Mouse (Mus musculus): ENCODE data around the gene Pom121l2.

Gene Pom121l2

DNA sequence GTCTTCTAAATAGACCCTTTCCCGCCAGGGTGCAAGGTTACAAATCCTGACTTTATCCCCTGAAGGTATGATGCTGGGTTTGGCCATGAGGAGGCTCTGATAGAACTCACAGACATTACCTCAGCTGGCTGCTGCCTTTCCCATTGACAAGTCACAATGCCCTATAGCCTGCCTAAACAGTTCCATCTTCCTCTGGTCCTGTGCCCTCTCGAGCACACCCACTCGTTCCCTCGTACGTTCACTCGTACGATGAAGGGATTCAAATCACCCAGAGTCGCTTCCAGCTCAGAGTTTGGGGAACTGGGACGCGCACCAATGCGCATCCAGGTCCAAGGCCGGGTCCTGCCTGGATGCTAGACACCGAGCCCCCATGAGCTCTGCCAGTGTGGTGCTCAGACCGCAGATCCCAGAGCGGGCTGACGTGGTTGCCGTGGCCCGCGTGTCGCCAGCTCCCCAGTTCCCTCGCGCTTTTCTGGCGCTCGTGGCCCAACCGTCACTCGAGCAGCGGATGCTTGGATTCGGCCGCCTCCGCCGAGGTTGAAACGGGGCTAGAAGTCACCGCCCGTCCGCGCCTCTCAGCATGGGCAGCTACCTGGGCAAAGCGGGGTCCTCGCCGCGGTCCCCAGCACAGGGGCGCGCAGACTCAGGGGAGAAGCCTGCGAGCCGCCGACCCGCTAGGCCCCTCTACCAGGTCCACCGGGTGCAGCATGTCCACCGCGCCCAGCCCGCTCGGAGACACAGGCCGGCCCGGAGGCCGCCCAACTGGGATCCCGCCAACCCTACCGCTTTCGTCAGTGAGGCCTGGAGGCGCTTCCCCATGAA, at the start of gene Pom121l2:
Pom121l2 (plus strand) TSS at position 214 of the 822 bp plus-strand sequence.
- no peak for DNase-seq

GRCm38 (mm10) chr13:21931740-21932139, 49.3 kb upstream of the Pom121l2 start:
- DNase-seq = no peak

- no peak for DNase-seq
Observed at GRCm38 (mm10) chr13:21933626-21934548, 47.1 kb upstream of the Pom121l2 start.

DNA sequence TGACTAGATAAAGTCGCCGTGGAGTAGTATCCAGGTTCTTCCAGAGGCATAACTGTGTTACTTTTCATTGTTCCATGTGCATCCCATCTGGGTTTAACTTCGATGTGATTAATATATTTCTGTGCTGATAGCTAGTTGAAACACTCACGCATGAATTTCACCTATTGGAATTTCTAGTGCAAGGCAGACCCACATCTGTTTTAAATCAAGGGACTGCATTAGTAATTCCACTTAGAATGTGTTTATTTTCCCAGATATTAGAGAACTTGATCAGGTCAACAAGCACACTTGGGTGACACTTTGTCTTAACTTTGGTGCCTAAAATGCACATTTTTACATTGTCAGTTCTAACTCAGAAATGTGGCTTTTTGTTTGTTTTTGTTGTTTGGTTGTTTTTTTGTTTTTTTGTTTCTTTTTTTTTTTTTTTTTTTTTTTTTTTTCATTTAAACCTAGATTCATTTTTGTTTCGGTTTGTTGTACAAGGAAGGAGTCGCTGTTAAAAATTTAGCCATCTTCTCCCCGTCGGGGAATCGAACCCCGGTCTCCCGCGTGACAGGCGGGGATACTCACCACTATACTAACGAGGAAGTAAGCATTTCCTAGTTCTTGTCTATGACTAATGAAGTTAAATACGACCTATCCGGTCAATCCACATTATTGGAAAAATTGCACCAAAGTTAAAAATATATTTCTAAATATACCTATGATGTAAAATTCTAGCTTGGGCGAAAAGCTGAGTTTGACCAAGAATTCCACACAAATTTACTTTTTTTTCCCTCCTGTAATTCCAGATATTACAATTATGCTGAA, 45.8 kb upstream of the Pom121l2 start:
- DNase-seq = peak; percentile 36 to 61

DNA sequence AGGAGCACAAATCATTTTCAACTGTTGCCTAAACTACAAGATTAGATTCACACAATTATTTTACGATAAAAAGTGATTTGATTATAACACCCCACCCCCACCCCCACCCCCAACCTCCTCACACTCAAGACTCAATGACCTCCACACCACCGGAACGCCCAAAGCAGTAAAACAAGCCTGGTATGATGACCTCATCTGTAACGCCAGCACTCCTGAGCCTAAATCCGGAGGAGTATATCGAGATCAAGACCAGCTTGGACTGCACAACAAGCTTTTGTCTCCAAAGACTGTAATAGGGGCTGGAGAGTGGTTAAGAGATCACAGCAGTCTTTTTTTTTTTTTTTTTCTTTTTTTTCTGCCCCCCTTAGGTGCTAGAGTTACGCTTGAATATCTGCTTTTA, 45.2 kb upstream of the Pom121l2 start:
- no peak for DNase-seq

GRCm38 (mm10) chr13:21936968-21937367, 44.0 kb upstream of the Pom121l2 start:
- peak; percentile 24 to 72 for DNase-seq

GRCm38 (mm10) chr13:21940213-21940612, 40.8 kb upstream of the Pom121l2 start:
- DNase-seq = peak; percentile 63 to 81

- DNase-seq = peak; percentile 68 to 83
Observed at GRCm38 (mm10) chr13:21940811-21941321, 40.1 kb upstream of the Pom121l2 start.

GRCm38 (mm10) chr13:21943644-21944043, 37.4 kb upstream of the Pom121l2 start:
- DNase-seq = no peak

- DNase-seq = no peak
Observed at GRCm38 (mm10) chr13:21944592-21944925, 36.4 kb upstream of the Pom121l2 start.

DNA sequence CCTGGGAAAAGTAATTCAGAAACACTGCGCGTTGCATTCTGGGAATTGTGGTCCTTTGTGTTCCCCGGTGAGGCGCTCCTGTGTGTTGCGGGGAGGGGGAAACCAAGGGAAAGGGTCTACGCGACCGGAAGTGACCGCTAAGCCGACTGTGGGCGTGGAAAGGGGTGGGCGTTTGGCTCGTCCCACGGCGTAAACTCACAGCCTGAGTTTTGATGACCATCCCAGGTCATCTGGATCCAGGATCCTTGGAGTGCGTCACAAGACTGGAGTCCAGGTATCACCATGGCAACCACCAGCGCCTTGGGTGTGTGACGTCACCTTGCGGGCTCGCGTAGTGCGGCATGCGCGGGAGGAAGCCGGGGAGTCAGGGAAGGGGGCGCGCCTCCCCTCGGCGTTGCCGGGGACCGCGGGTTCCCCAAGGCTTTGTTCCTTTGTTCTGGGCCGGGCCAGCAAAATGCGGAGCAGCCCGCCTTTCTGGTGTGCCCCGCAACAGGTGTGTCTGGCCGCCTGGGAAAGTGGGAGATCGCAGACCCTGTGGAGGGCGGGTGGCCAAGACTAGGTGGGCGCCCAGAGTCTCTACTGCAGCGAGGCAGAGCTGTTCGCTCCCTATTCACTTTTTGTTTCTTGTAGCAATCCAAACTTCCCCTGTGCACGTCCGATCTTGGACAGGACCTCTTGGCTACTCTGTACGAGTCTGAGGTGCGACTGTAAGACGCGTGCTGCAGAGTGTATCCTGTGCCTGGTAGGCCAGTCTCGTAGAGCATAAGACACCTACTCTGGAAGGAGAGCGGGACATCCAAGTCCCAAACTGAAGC, 35.9 kb upstream of the Pom121l2 start, which contains the start of gene Zfp184:
Zfp184 (plus strand) TSS at position 169 of the 815 bp plus-strand sequence.
- peak; percentile 79 to 87 for DNase-seq

- DNase-seq = no peak
Observed at GRCm38 (mm10) chr13:21969269-21969668, 11.7 kb upstream of the Pom121l2 start.

- DNase-seq = no peak
Observed at GRCm38 (mm10) chr13:21969816-21970215, 11.2 kb upstream of the Pom121l2 start.

GRCm38 (mm10) chr13:21971641-21972040, 9.4 kb upstream of the Pom121l2 start:
- no peak for DNase-seq

DNA sequence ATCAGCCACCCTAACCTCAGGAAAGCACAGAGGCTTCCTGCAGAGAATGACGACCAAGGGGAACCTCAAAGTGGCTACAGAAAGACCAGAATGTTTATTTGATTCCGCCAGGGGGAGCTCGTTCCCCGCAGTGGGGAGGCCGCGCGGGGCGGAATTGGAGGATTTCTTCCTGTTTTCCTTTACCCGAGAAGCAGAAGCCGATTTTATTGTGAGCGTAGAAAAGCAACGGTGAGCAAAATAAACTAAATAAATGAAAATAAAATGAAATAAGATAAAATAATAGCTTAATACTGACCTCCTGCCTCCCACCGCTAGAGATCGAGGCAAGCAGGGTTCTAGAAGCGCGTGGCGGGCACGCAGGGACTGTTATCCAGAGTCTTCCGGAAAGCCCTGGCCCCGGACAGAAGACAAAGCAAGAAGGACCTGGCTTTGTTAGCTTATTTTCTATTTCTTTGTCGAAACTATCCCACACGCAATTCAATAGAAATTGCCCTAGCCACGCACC, 6.7 kb upstream of the Pom121l2 start:
- peak; percentile 73 to 81 for DNase-seq

DNA sequence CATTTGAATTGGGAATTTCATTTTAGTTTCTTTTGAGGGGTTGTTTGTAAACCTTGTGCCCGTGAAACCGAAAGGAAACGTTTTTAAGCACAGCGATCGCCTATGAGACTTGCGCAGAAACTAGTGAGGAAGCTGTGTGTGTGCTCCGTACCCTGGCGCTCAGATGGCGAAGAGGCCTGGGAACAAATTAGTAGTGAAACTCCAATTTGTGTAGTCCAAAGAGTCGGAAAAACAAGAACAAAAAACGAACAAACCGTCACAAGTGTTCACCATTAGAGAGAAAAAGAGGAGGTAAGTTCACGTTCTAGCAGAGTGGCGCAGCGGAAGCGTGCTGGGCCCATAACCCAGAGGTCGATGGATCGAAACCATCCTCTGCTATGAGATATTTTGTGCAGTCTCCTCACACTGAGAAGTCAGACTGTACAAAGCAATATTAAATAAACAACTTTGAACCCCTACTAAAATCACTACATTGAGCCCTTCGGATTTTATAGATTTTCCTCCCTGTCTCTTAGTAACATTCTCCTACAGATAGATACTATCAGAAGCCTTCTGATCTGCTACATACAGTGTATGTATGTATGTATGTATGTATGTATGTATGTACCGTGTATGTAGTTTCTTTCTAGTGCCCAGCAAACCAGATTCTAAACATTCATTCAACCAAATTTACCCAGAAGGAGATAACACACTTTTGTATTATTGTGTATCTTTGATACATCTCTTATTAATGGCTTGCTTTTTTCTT, 6.1 kb upstream of the Pom121l2 start:
- DNase-seq = peak; percentile 46 to 67

GRCm38 (mm10) chr13:21981803-21982193, 804 bp downstream of the Pom121l2 start:
- no peak for DNase-seq

GRCm38 (mm10) chr13:21984486-21984885, 3.5 kb downstream of the Pom121l2 start:
- no peak for DNase-seq

DNA sequence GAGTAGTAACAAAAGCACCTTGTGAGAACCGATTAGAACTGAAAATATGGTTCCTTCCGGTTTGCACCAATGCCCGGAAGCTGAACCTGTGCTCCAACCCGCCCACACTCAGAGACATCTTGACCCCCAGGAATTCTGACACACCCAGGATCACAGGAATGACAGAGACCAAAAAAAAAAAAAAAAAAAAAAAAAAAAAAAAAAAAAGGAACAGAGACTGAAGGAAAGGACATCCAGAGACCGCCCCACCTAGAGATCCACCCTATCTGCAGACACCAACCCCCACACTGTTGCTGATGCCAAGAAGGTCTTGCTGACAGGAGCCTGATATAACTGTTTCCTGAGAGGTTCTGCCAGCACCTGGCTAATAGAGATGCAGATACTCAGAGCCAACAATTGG, 11.6 kb downstream of the Pom121l2 start:
- DNase-seq = no peak

GRCm38 (mm10) chr13:21993957-21994738, 13.2 kb downstream of the Pom121l2 start:
- peak in 1 of 2 experiments; percentile 25 for DNase-seq

Data from thymus, adult 18-20 months (tissue).